Mouse (Mus musculus) C2C12 (cell line): Measurements from ENCODE around the gene Lrrfip2.

Source experiments
- CTCF ChIP-seq: IDR thresholded peaks from one replicate; pipeline ENCODE4 v1.5.1; 2011; ENCODE audit not compliant: control insufficient read depth, insufficient read depth, insufficient read length
- FOSL1 ChIP-seq: IDR thresholded peaks from one replicate; pipeline ENCODE4 v1.8.0; 2011; ENCODE audit warnings: mild to moderate bottlenecking, low read length; ENCODE audit not compliant: poor library complexity, insufficient read depth, severe bottlenecking
- MAX ChIP-seq: IDR thresholded peaks from one replicate; pipeline ENCODE4 v1.6.1; 2011; ENCODE audit warnings: mild to moderate bottlenecking, control low read depth
- MYOD1 ChIP-seq: IDR thresholded peaks from one replicate; pipeline ENCODE4 v1.6.1; 2011; ENCODE audit warnings: low read depth; ENCODE audit not compliant: control insufficient read depth, insufficient read length

GRCm38 (mm10) chr9:111228446-111228845, 111.1 kb downstream of the Lrrfip2 start:
- no peak for TF ChIP-seq CTCF
- TF ChIP-seq MYOD1: no peak
- TF ChIP-seq MAX: no peak
- TF ChIP-seq FOSL1: no peak
